Mouse (Mus musculus): Measurements from ENCODE around the gene Ndufv3.

- no peak for TF ChIP-seq CTCF (IDR thresholded peaks at IDR 0.05; ENCODE audit: control insufficient read depth, insufficient read depth, insufficient replicate concordance, low read depth, low read length)
- TF ChIP-seq POLR2A (IDR thresholded peaks at IDR 0.05; ENCODE audit: control insufficient read depth, low read depth, low read length): no peak
These were observed 5.9 kb downstream of the Ndufv3 start for GRCm38 (mm10) chr17:31525816-31526215.
